Mouse (Mus musculus) adrenal gland, adult 10 weeks (tissue): ENCODE measurements around the gene Zfp273. TPM values are rescaled to one million over a fixed set of nuclear protein-coding genes. Genes with fewer than 3 reads are reported as not detected.

Experiments
- polyA plus RNA-seq: library from polyadenylated mRNA; stranded (reverse); fragments of 350-450 nt; fragmentation: Illumina TruSeq; extraction: RNeasy Lipid Tissue Mini Kit (QIAGEN cat#74804); gene quantifications from one replicate; pipeline ENCODE4 v1.2.3, GENCODE M21; 2014; ENCODE audit warnings: low read depth, low replicate concordance

The Zfp273 gene
- 32.0 TPM for polyA plus RNA-seq

GRCm38 (mm10) chr13:67813710-67814660 is at the start of gene Zfp273:
TSS of gene Zfp273 (plus strand) at chr13:67813740.

GRCm38 (mm10) chr13:67779265-67780221 is 34.0 kb upstream of the Zfp273 start, which contains the start of gene Zfp493:
TSS of gene Zfp493 (plus strand) at chr13:67779693.

GRCm38 (mm10) chr13:67830911-67831336 is 17.4 kb downstream of the Zfp273 start, which contains the start of gene Gm10037:
TSS of gene Gm10037 (plus strand) at chr13:67831106.

GRCm38 (mm10) chr13:67863026-67863425 is 49.5 kb downstream of the Zfp273 start, which contains the start of gene BC048507:
TSS of gene BC048507 (plus strand) at chr13:67863326.

Other genes with a start within 250 kb of the Zfp273 start
- 42.5 TPM for gene Zfp729b, start 204.0 kb upstream of the Zfp273 start, polyA plus RNA-seq
- not detected for gene Gm49345, start 176.0 kb upstream of the Zfp273 start, polyA plus RNA-seq
- gene Zfp729a, start 175.9 kb upstream of the Zfp273 start, polyA plus RNA-seq = 42.6 TPM
- gene Zfp738, start 126.7 kb upstream of the Zfp273 start, polyA plus RNA-seq = 23.0 TPM
- gene Zfp65, start 84.6 kb upstream of the Zfp273 start, polyA plus RNA-seq = 43.6 TPM
- gene Zfp85, start 58.5 kb upstream of the Zfp273 start, polyA plus RNA-seq = 25.8 TPM
- gene Zfp493, start 34.0 kb upstream of the Zfp273 start, polyA plus RNA-seq = 10.6 TPM
- gene Gm10037, start 17.4 kb downstream of the Zfp273 start, polyA plus RNA-seq = not detected
- not detected for gene BC048507, start 49.6 kb downstream of the Zfp273 start, polyA plus RNA-seq